Mouse (Mus musculus): ENCODE measurements at regions not wholly inside any gene's neighbourhood (a gene's known extent, or its start where the extent isn't known, plus 50 kb on each side); places are given as distances from the start of the nearest gene placed in this dataset.

DNA sequence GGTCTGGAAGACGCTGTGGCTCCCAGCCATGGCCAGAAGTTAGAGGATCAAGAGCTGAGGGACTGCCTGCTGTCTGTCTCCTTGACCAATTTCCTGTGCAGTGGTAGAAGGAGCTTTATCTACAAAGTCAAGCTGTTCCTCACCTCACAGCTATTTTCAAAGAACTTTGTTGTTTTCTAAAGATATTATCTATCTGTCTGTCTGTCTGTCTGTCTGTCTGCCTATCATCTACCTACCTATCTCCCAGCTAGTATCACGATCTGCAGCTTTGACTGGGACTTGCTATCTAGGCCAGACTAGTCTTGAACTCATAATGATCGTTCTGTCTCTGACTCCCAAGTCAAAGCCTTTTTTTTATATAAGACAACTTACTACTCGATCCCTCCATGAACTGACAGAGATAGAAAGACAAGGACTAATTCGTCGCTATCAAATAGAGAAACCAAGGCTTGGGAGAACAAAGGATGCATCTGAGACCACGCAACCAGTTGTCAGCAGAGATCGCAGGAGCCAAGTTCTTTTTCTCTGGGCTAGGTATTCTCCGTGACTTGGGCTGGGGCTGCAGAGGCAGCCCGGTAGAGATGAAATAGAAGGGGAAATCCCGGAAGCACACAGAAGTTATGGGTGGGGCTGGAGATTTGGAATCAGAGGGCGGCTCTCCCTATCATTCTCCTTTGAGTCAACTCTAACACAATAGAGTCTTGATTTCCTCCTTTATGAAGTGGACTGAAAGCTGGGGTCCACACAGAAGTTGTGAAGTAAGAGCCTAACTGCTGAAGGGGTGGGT lies 59.2 kb upstream of the Haao start:
- H3K4me2 ChIP-seq, result no peak overlapping the region
- no peak overlapping the region for H3K9ac ChIP-seq
- H3K27ac ChIP-seq (replicated peaks), result no peak overlapping the region
- peaks cover 24% of the 10 kb centered on the region for H3K4me1 ChIP-seq (replicated peaks)
- no peaks in the 10 kb centered on the region for H3K27me3 ChIP-seq
- no peaks in the 10 kb centered on the region for H3K36me3 ChIP-seq (replicated peaks)
- no peak for ATAC-seq (ENCODE audit: insufficient read depth)
- no peaks in the 10 kb centered on the region for H3K9me3 ChIP-seq (replicated peaks)
- no peak overlapping the region for H3K4me3 ChIP-seq (replicated peaks)
- WGBS (ENCODE audit: insufficient replicate concordance), result 22% methylated on average over 12 of the region's 12 CpGs

DNA sequence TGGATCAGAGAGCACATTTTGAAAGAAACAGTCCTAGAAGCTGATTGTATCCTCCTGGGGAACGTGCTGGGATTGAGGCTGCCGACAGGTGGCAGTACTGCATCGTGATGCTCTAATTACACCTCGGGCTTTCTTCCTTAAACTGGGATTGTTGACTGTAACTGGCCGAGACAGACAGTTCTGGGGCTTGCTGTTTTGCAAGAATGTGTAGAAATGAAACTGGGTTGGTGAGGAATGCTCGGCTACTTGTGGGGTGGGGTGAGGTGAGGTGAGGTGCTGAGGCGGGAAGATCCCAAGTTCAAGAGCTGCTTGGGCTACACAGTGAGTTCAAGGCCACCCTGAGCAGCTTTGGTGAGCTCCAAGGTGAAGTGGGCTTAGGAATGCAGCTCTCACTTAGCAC lies 55.7 kb upstream of the Haao start:
- no peak overlapping the region for H3K4me3 ChIP-seq (replicated peaks)
- WGBS (ENCODE audit: insufficient replicate concordance), result 2% methylated on average over 7 of the region's 7 CpGs
- H3K9ac ChIP-seq, result no peak overlapping the region
- no peaks in the 10 kb centered on the region for H3K27me3 ChIP-seq
- ATAC-seq (ENCODE audit: insufficient read depth), result no peak
- no peaks in the 10 kb centered on the region for H3K36me3 ChIP-seq (replicated peaks)
- H3K4me2 ChIP-seq, result no peak overlapping the region
- H3K9me3 ChIP-seq (replicated peaks), result no peaks in the 10 kb centered on the region
- no peak overlapping the region for H3K27ac ChIP-seq (replicated peaks)
- H3K4me1 ChIP-seq (replicated peaks), result peaks cover 18% of the 10 kb centered on the region

DNA sequence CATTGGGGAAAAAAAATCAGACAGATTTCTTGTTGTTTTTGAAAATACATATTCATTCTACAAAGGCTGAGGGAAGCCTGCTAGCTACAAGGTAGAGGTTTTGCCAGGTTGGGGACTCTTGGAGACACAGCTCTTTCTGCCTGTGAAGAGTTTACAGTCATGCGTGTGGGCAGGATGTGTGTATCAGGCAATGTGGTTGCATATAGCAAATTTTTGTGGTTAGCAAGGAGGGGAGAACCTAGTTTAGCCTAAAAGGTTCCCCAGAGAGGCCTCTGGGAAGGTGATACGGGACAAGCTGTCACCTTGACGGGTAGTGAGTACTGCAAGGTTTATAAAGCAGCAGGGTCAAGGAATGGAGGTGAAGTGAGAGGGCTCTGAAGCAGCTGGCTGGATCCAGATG lies 54.8 kb upstream of the Haao start:
- WGBS (ENCODE audit: insufficient replicate concordance), result 25% methylated on average over 3 of the region's 3 CpGs
- Histone ChIP-seq H3K9ac (no peak overlapping the region), H3K4me1 (replicated peaks) (peaks cover 23% of the 10 kb centered on the region), H3K27ac (replicated peaks) (no peak overlapping the region), H3K4me3 (replicated peaks) (no peak overlapping the region), H3K4me2 (no peak overlapping the region), H3K36me3 (replicated peaks) (no peaks in the 10 kb centered on the region), H3K9me3 (replicated peaks) (no peaks in the 10 kb centered on the region), H3K27me3 (no peaks in the 10 kb centered on the region)
- ATAC-seq (ENCODE audit: insufficient read depth), result no peak

DNA sequence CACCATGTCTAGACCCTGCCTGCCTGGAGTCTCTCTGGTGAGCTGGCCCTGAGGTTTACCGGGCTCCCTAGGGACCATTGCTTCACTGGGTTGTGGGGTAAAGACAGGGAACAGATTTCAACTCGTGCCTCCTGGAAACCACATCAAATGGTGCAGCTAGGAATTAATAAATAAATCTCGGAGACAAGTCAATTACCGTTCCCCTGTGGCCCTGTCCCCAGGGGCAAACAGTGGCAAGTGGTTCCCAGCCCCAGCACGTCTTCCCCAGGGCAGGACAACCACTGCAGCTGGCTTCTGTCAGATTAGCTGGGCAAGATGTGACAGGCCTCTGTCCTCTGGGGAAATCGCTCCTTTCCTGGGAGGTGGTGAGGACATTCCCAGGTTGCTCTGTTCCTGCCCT lies 54.3 kb upstream of the Haao start:
- WGBS (ENCODE audit: insufficient replicate concordance), result 57% methylated on average over 6 of the region's 6 CpGs

DNA sequence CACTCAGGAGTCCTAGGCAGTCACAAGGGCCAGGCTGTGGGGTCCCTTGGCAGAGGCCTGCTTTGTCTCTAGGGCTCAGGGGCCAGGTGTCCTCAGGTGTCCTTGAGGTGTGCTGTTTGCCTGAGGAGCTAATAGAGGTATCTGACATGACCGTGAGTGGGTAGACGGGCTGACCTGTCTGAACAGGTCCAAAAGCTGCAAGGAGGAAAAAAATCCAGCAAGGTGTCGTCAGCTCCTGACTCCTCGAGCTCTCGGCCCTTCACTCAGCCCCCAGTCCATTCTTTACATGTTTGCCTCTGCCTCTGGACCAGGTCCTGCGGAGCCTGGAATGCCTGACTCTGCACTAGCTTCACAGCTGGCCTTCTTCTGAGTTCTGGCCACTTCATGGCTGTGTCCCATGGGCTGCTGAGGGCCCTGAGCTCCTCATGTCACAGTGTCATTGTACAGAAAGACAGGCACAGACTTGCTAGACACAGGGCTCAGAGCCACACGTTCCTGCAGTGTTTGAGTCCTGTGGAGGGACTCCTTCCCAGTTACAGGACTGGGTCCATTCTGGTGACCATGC lies 51.9 kb upstream of the Haao start:
- no peak overlapping the region for H3K9ac ChIP-seq
- ATAC-seq (ENCODE audit: insufficient read depth), result no peak
- no peaks in the 10 kb centered on the region for H3K27me3 ChIP-seq
- 63% methylated on average over 7 of the region's 7 CpGs for WGBS (ENCODE audit: insufficient replicate concordance)
- H3K4me1 ChIP-seq (replicated peaks), result peaks cover 19% of the 10 kb centered on the region
- no peaks in the 10 kb centered on the region for H3K9me3 ChIP-seq (replicated peaks)
- H3K36me3 ChIP-seq (replicated peaks), result no peaks in the 10 kb centered on the region
- H3K4me2 ChIP-seq, result no peak overlapping the region
- no peak overlapping the region for H3K4me3 ChIP-seq (replicated peaks)
- H3K27ac ChIP-seq (replicated peaks), result no peak overlapping the region

More for the DNA sequence above, 54.3 kb upstream of the Haao start:
- Histone ChIP-seq H3K4me2 (no peak overlapping the region), H3K27ac (replicated peaks) (no peak overlapping the region), H3K9me3 (replicated peaks) (no peaks in the 10 kb centered on the region), H3K27me3 (no peaks in the 10 kb centered on the region), H3K36me3 (replicated peaks) (no peaks in the 10 kb centered on the region), H3K4me1 (replicated peaks) (peaks cover 23% of the 10 kb centered on the region), H3K9ac (no peak overlapping the region), H3K4me3 (replicated peaks) (no peak overlapping the region)
- no peak for ATAC-seq (ENCODE audit: insufficient read depth)

DNA sequence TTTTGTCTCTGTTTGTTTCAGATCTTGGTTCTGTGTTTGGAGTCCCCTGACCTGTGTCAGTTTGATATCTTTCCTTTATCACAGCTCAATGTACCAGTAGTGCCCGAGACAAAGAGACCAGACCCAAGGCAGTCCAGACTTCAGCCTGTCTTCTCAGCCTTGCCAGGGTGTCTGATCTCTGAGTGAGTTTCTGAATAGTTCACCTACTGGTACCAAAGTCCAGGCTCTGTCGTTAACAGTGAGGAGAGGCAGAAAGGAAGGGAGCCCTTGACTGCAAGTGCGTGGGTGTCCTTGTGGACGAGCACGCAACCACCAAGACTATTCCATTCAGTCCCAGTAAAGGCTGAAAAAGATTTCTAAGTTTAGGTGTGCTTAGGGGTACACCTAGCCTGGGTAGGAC lies 50.8 kb upstream of the Haao start:
- Histone ChIP-seq H3K27me3 (no peaks in the 10 kb centered on the region), H3K4me2 (no peak overlapping the region), H3K9ac (no peak overlapping the region), H3K36me3 (replicated peaks) (no peaks in the 10 kb centered on the region), H3K9me3 (replicated peaks) (no peaks in the 10 kb centered on the region), H3K4me1 (replicated peaks) (peaks cover 17% of the 10 kb centered on the region), H3K4me3 (replicated peaks) (no peak overlapping the region), H3K27ac (replicated peaks) (no peak overlapping the region)
- no peak for ATAC-seq (ENCODE audit: insufficient read depth)
- 57% methylated on average over 5 of the region's 5 CpGs for WGBS (ENCODE audit: insufficient replicate concordance)
